Mouse (Mus musculus): ENCODE data around the gene Ybx2. TPM values are rescaled to one million over a fixed set of nuclear protein-coding genes. Genes with fewer than 3 reads are reported as not detected.

The Ybx2 gene
- polyA plus RNA-seq, 1 experiment from 2014 or later: 11.4 TPM

GRCm38 (mm10) chr11:69983377-69983776 is 47.8 kb downstream of the Ybx2 start:
- Histone ChIP-seq H3K4me3 (peak overlapping the region; percentile 99), H3K4me2 (replicated peaks) (peak overlapping the region; percentile 78), H3K27me3 (no peaks in the 10 kb centered on the region), H3K36me3 (peaks cover 50% of the 10 kb centered on the region), H3K4me1 (peaks cover 20% of the 10 kb centered on the region), H3K9ac (peak overlapping the region; percentile 99), H3K27ac (peak overlapping the region; percentile 70; the same call in 1 of the 2 replicates), H3K9me3 (no peaks in the 10 kb centered on the region)
- WGBS: 86% methylated on average over 4 of the region's 4 CpGs
- ATAC-seq (ENCODE audit: insufficient number of reproducible peaks, insufficient read depth, low FRiP score, low TSS enrichment): no peak

GRCm38 (mm10) chr11:69984431-69984830 is 48.8 kb downstream of the Ybx2 start:
- WGBS: 88% methylated on average over 8 of the region's 8 CpGs
- H3K27me3 ChIP-seq: no peaks in the 10 kb centered on the region
- H3K9me3 ChIP-seq: no peaks in the 10 kb centered on the region
- H3K9ac ChIP-seq: no peak overlapping the region
- H3K4me2 ChIP-seq (replicated peaks): no peak overlapping the region
- peaks cover 55% of the 10 kb centered on the region for H3K36me3 ChIP-seq
- H3K4me3 ChIP-seq: no peak overlapping the region
- no peak for ATAC-seq (ENCODE audit: insufficient number of reproducible peaks, insufficient read depth, low FRiP score, low TSS enrichment)
- peaks cover 18% of the 10 kb centered on the region for H3K4me1 ChIP-seq
- H3K27ac ChIP-seq: no peak overlapping the region

- H3K36me3 ChIP-seq: peaks cover 67% of the 10 kb centered on the region
- H3K4me2 ChIP-seq (replicated peaks): no peak overlapping the region
- 0 out of 2 replicates have a peak overlapping the region, but pooled peaks have one; percentile 25 for H3K27ac ChIP-seq
- WGBS: 95% methylated on average over 8 of the region's 8 CpGs
- ATAC-seq (ENCODE audit: insufficient number of reproducible peaks, insufficient read depth, low FRiP score, low TSS enrichment): no peak
- H3K4me1 ChIP-seq: peaks cover 8% of the 10 kb centered on the region
- no peaks in the 10 kb centered on the region for H3K9me3 ChIP-seq
- peak overlapping the region; percentile 12; the same call in 1 of the 2 replicates for H3K9ac ChIP-seq
- H3K4me3 ChIP-seq: peak overlapping the region; percentile 4; the same call in 1 of the 2 replicates
- no peaks in the 10 kb centered on the region for H3K27me3 ChIP-seq
Measured at GRCm38 (mm10) chr11:69989949-69990348, 54.4 kb downstream of the Ybx2 start.

Small RNAs within 50 kb of the gene (microRNA-seq; reads per million reads assigned to microRNA genes)
- gene Gm44349: not detected

Other genes with a start within 250 kb of the Ybx2 start
- gene Tnfsf12, start 239.9 kb upstream of the Ybx2 start, polyA plus RNA-seq (2016; fragmentation: Nextera tagmentation; extraction: Ambion mirVana): 3.1 and 3.9 TPM in 2 replicates
- 2.5 and 3.5 TPM in 2 replicates for gene Tnfsfm13, start 239.7 kb upstream of the Ybx2 start, polyA plus RNA-seq (2016; fragmentation: Nextera tagmentation; extraction: Ambion mirVana)
- 27.9 and 32.7 TPM in 2 replicates for gene Polr2a, start 177.2 kb upstream of the Ybx2 start, polyA plus RNA-seq (2016; fragmentation: Nextera tagmentation; extraction: Ambion mirVana)
- not detected in 2 replicates for gene Slc35g3, start 173.8 kb upstream of the Ybx2 start, polyA plus RNA-seq (2016; fragmentation: Nextera tagmentation; extraction: Ambion mirVana)
- gene Zbtb4, start 169.9 kb upstream of the Ybx2 start, polyA plus RNA-seq (2016; fragmentation: Nextera tagmentation; extraction: Ambion mirVana): 2.1 and 2.4 TPM in 2 replicates
- gene Chrnb1, start 139.9 kb upstream of the Ybx2 start, polyA plus RNA-seq (2016; fragmentation: Nextera tagmentation; extraction: Ambion mirVana): 11.1 and 11.9 TPM in 2 replicates
- gene Fgf11, start 133.9 kb upstream of the Ybx2 start, polyA plus RNA-seq (2016; fragmentation: Nextera tagmentation; extraction: Ambion mirVana): 1.7 and 2.2 TPM in 2 replicates
- 2.9 and 3.0 TPM in 2 replicates for gene Tmem102, start 130.2 kb upstream of the Ybx2 start, polyA plus RNA-seq (2016; fragmentation: Nextera tagmentation; extraction: Ambion mirVana)
- not detected in 2 replicates for gene Gm39566, start 120.5 kb upstream of the Ybx2 start, polyA plus RNA-seq (2016; fragmentation: Nextera tagmentation; extraction: Ambion mirVana)
- not detected in 2 replicates for gene Spem2, start 117.3 kb upstream of the Ybx2 start, polyA plus RNA-seq (2016; fragmentation: Nextera tagmentation; extraction: Ambion mirVana)
- 0.29 and 0.58 TPM in 2 replicates for gene Spem1, start 113.6 kb upstream of the Ybx2 start, polyA plus RNA-seq (2016; fragmentation: Nextera tagmentation; extraction: Ambion mirVana)
- gene Nlgn2, start 98.0 kb upstream of the Ybx2 start, polyA plus RNA-seq (2016; fragmentation: Nextera tagmentation; extraction: Ambion mirVana): 13.0 and 13.1 TPM in 2 replicates
- 351 and 399 TPM in 2 replicates for gene Tmem256, start 97.3 kb upstream of the Ybx2 start, polyA plus RNA-seq (2016; fragmentation: Nextera tagmentation; extraction: Ambion mirVana)
- gene Plscr3, start 89.4 kb upstream of the Ybx2 start, polyA plus RNA-seq (2016; fragmentation: Nextera tagmentation; extraction: Ambion mirVana): 122 and 127 TPM in 2 replicates
- gene Tnk1, start 77.1 kb upstream of the Ybx2 start, polyA plus RNA-seq (2016; fragmentation: Nextera tagmentation; extraction: Ambion mirVana): 2.4 and 2.5 TPM in 2 replicates
- gene Tmem95, start 57.8 kb upstream of the Ybx2 start, polyA plus RNA-seq (2016; fragmentation: Nextera tagmentation; extraction: Ambion mirVana): not detected in 2 replicates
- gene Kctd11, start 54.4 kb upstream of the Ybx2 start, polyA plus RNA-seq (2016; fragmentation: Nextera tagmentation; extraction: Ambion mirVana): 2.9 and 3.0 TPM in 2 replicates
- 0.83 and 1.3 TPM in 2 replicates for gene Acap1, start 40.3 kb upstream of the Ybx2 start, polyA plus RNA-seq (2016; fragmentation: Nextera tagmentation; extraction: Ambion mirVana)
- gene 2810408A11Rik, start 34.8 kb upstream of the Ybx2 start, polyA plus RNA-seq (2016; fragmentation: Nextera tagmentation; extraction: Ambion mirVana): 21.4 and 23.6 TPM in 2 replicates
- gene Neurl4, start 34.7 kb upstream of the Ybx2 start, polyA plus RNA-seq (2016; fragmentation: Nextera tagmentation; extraction: Ambion mirVana): 14.2 and 15.9 TPM in 2 replicates
- gene Gps2, start 21.9 kb upstream of the Ybx2 start, polyA plus RNA-seq (2016; fragmentation: Nextera tagmentation; extraction: Ambion mirVana): 84.8 and 92.0 TPM in 2 replicates
- gene Eif5a, start 13.8 kb upstream of the Ybx2 start, polyA plus RNA-seq (2016; fragmentation: Nextera tagmentation; extraction: Ambion mirVana): 1,661 and 1,669 TPM in 2 replicates
- gene Slc2a4, start 12.4 kb downstream of the Ybx2 start, polyA plus RNA-seq (2016; fragmentation: Nextera tagmentation; extraction: Ambion mirVana): 34.2 and 36.1 TPM in 2 replicates
- gene Cldn7, start 29.0 kb downstream of the Ybx2 start, polyA plus RNA-seq (2016; fragmentation: Nextera tagmentation; extraction: Ambion mirVana): 29.6 and 32.2 TPM in 2 replicates
- 32.4 and 32.8 TPM in 2 replicates for gene Ctdnep1, start 45.4 kb downstream of the Ybx2 start, polyA plus RNA-seq (2016; fragmentation: Nextera tagmentation; extraction: Ambion mirVana)
- gene Elp5, start 46.7 kb downstream of the Ybx2 start, polyA plus RNA-seq (2016; fragmentation: Nextera tagmentation; extraction: Ambion mirVana): 123 and 130 TPM in 2 replicates
- gene Gabarap, start 55.3 kb downstream of the Ybx2 start, polyA plus RNA-seq (2016; fragmentation: Nextera tagmentation; extraction: Ambion mirVana): 463 and 471 TPM in 2 replicates
- gene Phf23, start 60.0 kb downstream of the Ybx2 start, polyA plus RNA-seq (2016; fragmentation: Nextera tagmentation; extraction: Ambion mirVana): 95.1 and 99.1 TPM in 2 replicates
- gene Dvl2, start 64.8 kb downstream of the Ybx2 start, polyA plus RNA-seq (2016; fragmentation: Nextera tagmentation; extraction: Ambion mirVana): 67.2 and 70.3 TPM in 2 replicates
- gene Acadvl, start 79.6 kb downstream of the Ybx2 start, polyA plus RNA-seq (2016; fragmentation: Nextera tagmentation; extraction: Ambion mirVana): 66.8 and 70.4 TPM in 2 replicates
- gene Dlg4, start 81.1 kb downstream of the Ybx2 start, polyA plus RNA-seq (2016; fragmentation: Nextera tagmentation; extraction: Ambion mirVana): 12.6 and 14.9 TPM in 2 replicates
- 0.51 and 0.83 TPM in 2 replicates for gene Asgr1, start 118.3 kb downstream of the Ybx2 start, polyA plus RNA-seq (2016; fragmentation: Nextera tagmentation; extraction: Ambion mirVana)
- gene Asgr2, start 156.8 kb downstream of the Ybx2 start, polyA plus RNA-seq (2016; fragmentation: Nextera tagmentation; extraction: Ambion mirVana): not detected in 2 replicates
- 0.41 TPM in 1 of 2 replicates, not detected in the other for gene Mgl2, start 194.5 kb downstream of the Ybx2 start, polyA plus RNA-seq (2016; fragmentation: Nextera tagmentation; extraction: Ambion mirVana)
- gene Clec10a, start 220.4 kb downstream of the Ybx2 start, polyA plus RNA-seq (2016; fragmentation: Nextera tagmentation; extraction: Ambion mirVana): 0.29 TPM in 1 of 2 replicates, not detected in the other